Comparison of ENCODE assay signal across 8 mouse cellular contexts in genomic region chr6:97617266-97617743, GRCm38 (mm10). TPM values are rescaled to one million over a fixed set of nuclear protein-coding genes. Genes with fewer than 3 reads are reported as not detected.
DNase-seq lines count a peak whose midpoint lies in the region; ATAC-seq and TF ChIP-seq lines count a peak whose summit lies in the region.

Gene Frmd4b (minus strand): TSS chr6:97617541.

- no peak for TF ChIP-seq CTCF in gastrocnemius, adult 2 months (IDR thresholded peaks at IDR 0.05)

- peak within 1 kb of the TSS; percentile 73 for H3K27ac ChIP-seq in gastrocnemius, adult 2 months
- H3K27ac ChIP-seq in hindbrain, embryonic 14.5 days = peak within 1 kb of the TSS; percentile 96
- peak within 1 kb of the TSS; percentile 79 for H3K27ac ChIP-seq in lung, embryonic 16.5 days (ENCODE audit: low read length)

- peak within 1 kb of the TSS; percentile 89 for H3K9ac ChIP-seq in hindbrain, embryonic 14.5 days
- H3K9ac ChIP-seq in lung, embryonic 16.5 days (ENCODE audit: low read length) = peak within 1 kb of the TSS; percentile 65

- no peaks in the 10 kb centered on the region for H3K27me3 ChIP-seq in hindbrain, embryonic 14.5 days (ENCODE audit: control insufficient read depth, insufficient read depth, low read length)
- H3K27me3 ChIP-seq in lung, embryonic 16.5 days (ENCODE audit: control insufficient read depth, insufficient read depth, low read depth, low read length) = peaks cover 2% of the 10 kb centered on the region; the same call in 1 of the 2 replicates

- H3K36me3 ChIP-seq in hindbrain, embryonic 14.5 days (replicated peaks; ENCODE audit: control insufficient read depth, insufficient read depth) = no peaks in the 10 kb centered on the region
- H3K36me3 ChIP-seq in lung, embryonic 16.5 days (ENCODE audit: control insufficient read depth, insufficient read depth, low read length) = no peaks in the 10 kb centered on the region

- H3K4me2 ChIP-seq in hindbrain, embryonic 14.5 days (replicated peaks) = peak within 1 kb of the TSS; percentile 76
- peak within 1 kb of the TSS; percentile 70 for H3K4me2 ChIP-seq in lung, embryonic 16.5 days (ENCODE audit: low read depth, low read length)

- peak; percentile 95 for ATAC-seq in hindbrain, embryonic 14.5 days (ENCODE audit: low FRiP score)
- peak; percentile 89 for ATAC-seq in lung, embryonic 16.5 days (ENCODE audit: low read depth)

- peak; percentile 64 for DNase-seq in adrenal gland, adult 8-10 months
- peak; percentile 46 to 74 for DNase-seq in cerebellum, postnatal 4 days (ENCODE audit: low spot score in 2 of 2)
- peak; percentile 67 for DNase-seq in gastrocnemius, adult 2 months
- DNase-seq in hindbrain, embryonic 14.5 days (ENCODE audit: low spot score) = peak; percentile 85
- DNase-seq in layer of hippocampus, postnatal 14 days (ENCODE audit: low spot score in 2 of 2) = peak; percentile 68 to 75
- peak; percentile 35 for DNase-seq in retina, postnatal 7 days (ENCODE audit: low read depth, low spot score)
- DNase-seq in adipocyte (ENCODE audit: low spot score) = no peak

- WGBS in hindbrain, embryonic 14.5 days = under 1% methylated on average over 42 of the region's 42 CpGs
- WGBS in lung, embryonic 16.5 days = under 1% methylated on average over 42 of the region's 42 CpGs

- H3K9me3 ChIP-seq in hindbrain, embryonic 14.5 days (ENCODE audit: control insufficient read depth, low read length) = no peaks in the 10 kb centered on the region
- no peaks in the 10 kb centered on the region for H3K9me3 ChIP-seq in lung, embryonic 16.5 days (ENCODE audit: control insufficient read depth, low read length)

- intact Hi-C loops in gastrocnemius, adult 2 months (cut with DNase I) = no loop called here

- H3K4me3 ChIP-seq in gastrocnemius, adult 2 months = peak within 1 kb of the TSS; percentile 83
- H3K4me3 ChIP-seq in hindbrain, embryonic 14.5 days (replicated peaks; ENCODE audit: low read length) = peak within 1 kb of the TSS; percentile 79
- H3K4me3 ChIP-seq in lung, embryonic 16.5 days (ENCODE audit: low read length) = peak within 1 kb of the TSS; percentile 64

- H3K4me1 ChIP-seq in hindbrain, embryonic 14.5 days (replicated peaks; ENCODE audit: control insufficient read depth, insufficient read depth, low read length) = peaks cover 24% of the 10 kb centered on the region; the same call in 1 of the 2 replicates
- peaks cover 7% of the 10 kb centered on the region for H3K4me1 ChIP-seq in lung, embryonic 16.5 days (replicated peaks; ENCODE audit: control insufficient read depth, insufficient read depth, low read length)

RNA-seq across cellular contexts. Expression of gene Frmd4b, which starts in this region (rescaled TPM):
- 10 to 100 TPM; 19.7 to 35.2 (median 26.5) TPM for total RNA-seq in adrenal gland, adult 8-10 months (2022)
- total RNA-seq in gastrocnemius, adult 2 months (2021) = 1 to 10 TPM; 6.7 to 7.0 TPM
- 20.2 and 25.1 TPM in 2 replicates for polyA plus RNA-seq in hindbrain, embryonic 14.5 days (2014; fragmentation: Nextera tagmentation; extraction: Ambion mirVana)
- total RNA-seq in layer of hippocampus, postnatal 14 days (2021) = 10 to 100 TPM; 32.8 to 36.3 TPM
- polyA plus RNA-seq in lung, embryonic 16.5 days (2015; fragmentation: Nextera tagmentation; extraction: Ambion mirVana) = 17.9 TPM in 2 replicates
